Mouse (Mus musculus): ENCODE results near the gene Bfsp2.

GRCm38 (mm10) chr9:103378686-103379085 lies 101.5 kb downstream of the Bfsp2 start:
- TF ChIP-seq POLR2A (IDR thresholded peaks at IDR 0.05; ENCODE audit: borderline replicate concordance, low read depth, low read length) (no peak), CTCF (IDR thresholded peaks at IDR 0.05; ENCODE audit: low read depth, low read length) (no peak)

Data from bone marrow macrophage, adult 2 months (primary cell).